ENCODE assay signal across 21 mouse cellular contexts in genomic region chr19:57009653-57010052, GRCm38 (mm10). TPM values are rescaled to one million over a fixed set of nuclear protein-coding genes. Genes with fewer than 3 reads are reported as not detected.
DNase-seq lines count a peak whose midpoint lies in the region; TF ChIP-seq lines count a peak whose summit lies in the region.
"Had no signal": no experiment of that assay in that cellular context is flagged by ENCODE, and none has a peak within 500 bp of the region (broad histone marks: within the 10 kb centered on the region; RNA-seq: fewer than 3 reads in every experiment).

No protein-coding gene starts in this region.

- DNase-seq in cerebellum, adult 9-10 months: peak; percentile 28
- no peak for DNase-seq in cerebellum, adult 2 months
- DNase-seq in heart, embryonic 10.5 days (ENCODE audit: low spot score): no peak
- no peak for DNase-seq in heart, adult 8-10 months (ENCODE audit: low spot score)
- no peak for DNase-seq in layer of hippocampus, adult 2 months (ENCODE audit: low spot score in 2 of 2)
- DNase-seq in layer of hippocampus, postnatal 14 days (ENCODE audit: low spot score in 2 of 2): no peak
- DNase-seq in thymus, adult 2 months: no peak
- DNase-seq: adrenal gland, adult 8-10 months; adrenal gland, postnatal 36 days; cerebellum, postnatal 14 days; forebrain, postnatal 0 days; gastrocnemius, adult 2 months; gastrocnemius, postnatal 25 days; heart, postnatal 14 days; kidney, adult 18-20 months had no signal

- no peak for TF ChIP-seq POLR2A in cerebellum, adult 2 months (IDR thresholded peaks at IDR 0.05; ENCODE audit: borderline replicate concordance, insufficient read depth, low read length)
- no peak for TF ChIP-seq POLR2A in olfactory bulb, adult 2 months (IDR thresholded peaks at IDR 0.05; ENCODE audit: insufficient read depth, low read depth, low read length)
- TF ChIP-seq POLR2A in thymus, adult 2 months (IDR thresholded peaks at IDR 0.05; ENCODE audit: control insufficient read depth, extremely low read depth, insufficient read depth, low read length, poor library complexity): no peak

- H3K27me3 ChIP-seq in cerebellum, adult 2 months (ENCODE audit: control insufficient read depth, insufficient read depth, low read length): no peaks in the 10 kb centered on the region
- peaks cover 51% of the 10 kb centered on the region for H3K27me3 ChIP-seq in heart, embryonic 10.5 days (ENCODE audit: insufficient read depth, poor library complexity, severe bottlenecking)
- peaks cover 5% of the 10 kb centered on the region; the same call in 1 of the 2 replicates for H3K27me3 ChIP-seq in thymus, adult 2 months (ENCODE audit: control insufficient read depth, insufficient read depth, low read length)

- H3K36me3 ChIP-seq in heart, embryonic 10.5 days: no peaks in the 10 kb centered on the region
- H3K36me3 ChIP-seq in thymus, adult 2 months (ENCODE audit: control insufficient read depth, insufficient read depth, low read length): no peaks in the 10 kb centered on the region
- H3K36me3 ChIP-seq: embryonic facial prominence, embryonic 12.5 days; forebrain, embryonic 12.5 days; heart, embryonic 15.5 days; intestine, embryonic 15.5 days had no signal

- WGBS in cerebellum, adult 2 months: 76% methylated on average over 4 of the region's 4 CpGs
- 63% methylated on average over 4 of the region's 4 CpGs for WGBS in heart, embryonic 10.5 days
- WGBS in olfactory bulb, adult 2 months: 57% methylated on average over 4 of the region's 4 CpGs
- WGBS in thymus, adult 2 months: 79% methylated on average over 4 of the region's 4 CpGs

- H3K9me3 ChIP-seq in heart, embryonic 10.5 days: no peaks in the 10 kb centered on the region
- H3K9me3 ChIP-seq: embryonic facial prominence, embryonic 12.5 days; forebrain, embryonic 12.5 days; heart, embryonic 15.5 days; intestine, embryonic 15.5 days had no signal

- no peak for TF ChIP-seq CTCF in cerebellum, adult 2 months (IDR thresholded peaks at IDR 0.05; ENCODE audit: borderline replicate concordance, insufficient read depth, low read depth, low read length)
- no peak for TF ChIP-seq CTCF in layer of hippocampus, adult 2 months (conservative IDR thresholded peaks at IDR 0.05)
- no peak for TF ChIP-seq CTCF in olfactory bulb, adult 2 months (IDR thresholded peaks at IDR 0.05; ENCODE audit: insufficient read depth, low read depth, low read length)
- no peak for TF ChIP-seq CTCF in thymus, adult 2 months (IDR thresholded peaks at IDR 0.05; ENCODE audit: borderline replicate concordance, control insufficient read depth, extremely low read depth, insufficient read depth, low read length, poor library complexity)

- peaks cover 7% of the 10 kb centered on the region for H3K4me1 ChIP-seq in cerebellum, adult 2 months (ENCODE audit: control insufficient read depth, insufficient read depth, low read length)
- H3K4me1 ChIP-seq in heart, embryonic 10.5 days: peaks cover 18% of the 10 kb centered on the region
- H3K4me1 ChIP-seq in olfactory bulb, adult 2 months (ENCODE audit: control insufficient read depth, insufficient read depth, low read length): peaks cover 14% of the 10 kb centered on the region
- no peaks in the 10 kb centered on the region for H3K4me1 ChIP-seq in thymus, adult 2 months (replicated peaks; ENCODE audit: control insufficient read depth, insufficient read depth, low read length)

- no peak overlapping the region for H3K27ac ChIP-seq in cerebellum, adult 2 months (ENCODE audit: insufficient read depth, low read length)
- 0 out of 2 replicates have a peak overlapping the region, but pooled peaks have one; percentile 3 for H3K27ac ChIP-seq in heart, embryonic 10.5 days
- H3K27ac ChIP-seq in layer of hippocampus, adult 2 months: peak overlapping the region; percentile 7; the same call in 1 of the 2 replicates
- H3K27ac ChIP-seq in olfactory bulb, adult 2 months (ENCODE audit: insufficient read depth, low read depth, low read length): 0 out of 2 replicates have a peak overlapping the region, but pooled peaks have one; percentile 2
- H3K27ac ChIP-seq in thymus, adult 2 months (ENCODE audit: control insufficient read depth, insufficient read depth, low read length): no peak overlapping the region
- H3K27ac ChIP-seq: forebrain, embryonic 12.5 days; gastrocnemius, adult 2 months; heart, embryonic 15.5 days; intestine, embryonic 15.5 days had no signal

- H3K4me3 ChIP-seq in cerebellum, adult 2 months (replicated peaks; ENCODE audit: insufficient read depth, low read depth, low read length): no peak overlapping the region
- no peak overlapping the region for H3K4me3 ChIP-seq in heart, embryonic 10.5 days
- no peak overlapping the region for H3K4me3 ChIP-seq in layer of hippocampus, adult 2 months
- H3K4me3 ChIP-seq in olfactory bulb, adult 2 months (ENCODE audit: insufficient read depth, low read depth, low read length): no peak overlapping the region
- no peak overlapping the region for H3K4me3 ChIP-seq in thymus, adult 2 months (ENCODE audit: control insufficient read depth, insufficient read depth, low read length)
- H3K4me3 ChIP-seq: embryonic facial prominence, embryonic 12.5 days; forebrain, embryonic 12.5 days; gastrocnemius, adult 2 months; heart, embryonic 15.5 days; intestine, embryonic 15.5 days had no signal

RNA-seq across cellular contexts. Expression of gene Afap1l2, which starts 1.6 kb away (rescaled TPM):
- 43.3 and 50.1 TPM in 2 replicates for polyA plus RNA-seq in cerebellum, adult 2 months (2012; rRNA removed)
- 1.2 and 1.6 TPM in 2 replicates for polyA plus RNA-seq in heart, embryonic 10.5 days (2016; fragmentation: Nextera tagmentation; extraction: Ambion mirVana)
- total RNA-seq in heart, adult 8-10 months (2022): 1 to 10 TPM; 2.8 to 4.4 (median 3.5) TPM
- 10 to 100 TPM; 11.4 to 12.0 TPM for total RNA-seq in layer of hippocampus, adult 2 months (2021)
- 10 to 100 TPM; 20.0 to 21.3 TPM for total RNA-seq in layer of hippocampus, postnatal 14 days (2021)
- not detected in 2 replicates for polyA plus RNA-seq in olfactory bulb, adult 2 months (2012; ENCODE audit: insufficient read depth, insufficient read length, low replicate concordance, missing spikeins)
- 4.7 and 5.9 TPM in 2 replicates for polyA plus RNA-seq in thymus, adult 2 months (2012; rRNA removed)
- total RNA-seq: granulocyte monocyte progenitor cell, adult 5-6 weeks had no signal

Comparison
In these comparisons a context has a peak if more than half of its experiments do, and no peak if none do; other contexts are left out.
1. H3K27ac ChIP-seq: peak in heart, embryonic 10.5 days (single experiment), layer of hippocampus, adult 2 months (single experiment) and olfactory bulb, adult 2 months (single experiment); none in cerebellum, adult 2 months (single experiment) and thymus, adult 2 months (single experiment).